Mouse (Mus musculus): ENCODE data around the gene Psmb2. TPM values are rescaled to one million over a fixed set of nuclear protein-coding genes. Genes with fewer than 3 reads are reported as not detected.

Psmb2 gene
- total RNA-seq (2023) = 86.5 to 98.6 TPM (median 93.9 TPM) in 4 replicates

DNA sequence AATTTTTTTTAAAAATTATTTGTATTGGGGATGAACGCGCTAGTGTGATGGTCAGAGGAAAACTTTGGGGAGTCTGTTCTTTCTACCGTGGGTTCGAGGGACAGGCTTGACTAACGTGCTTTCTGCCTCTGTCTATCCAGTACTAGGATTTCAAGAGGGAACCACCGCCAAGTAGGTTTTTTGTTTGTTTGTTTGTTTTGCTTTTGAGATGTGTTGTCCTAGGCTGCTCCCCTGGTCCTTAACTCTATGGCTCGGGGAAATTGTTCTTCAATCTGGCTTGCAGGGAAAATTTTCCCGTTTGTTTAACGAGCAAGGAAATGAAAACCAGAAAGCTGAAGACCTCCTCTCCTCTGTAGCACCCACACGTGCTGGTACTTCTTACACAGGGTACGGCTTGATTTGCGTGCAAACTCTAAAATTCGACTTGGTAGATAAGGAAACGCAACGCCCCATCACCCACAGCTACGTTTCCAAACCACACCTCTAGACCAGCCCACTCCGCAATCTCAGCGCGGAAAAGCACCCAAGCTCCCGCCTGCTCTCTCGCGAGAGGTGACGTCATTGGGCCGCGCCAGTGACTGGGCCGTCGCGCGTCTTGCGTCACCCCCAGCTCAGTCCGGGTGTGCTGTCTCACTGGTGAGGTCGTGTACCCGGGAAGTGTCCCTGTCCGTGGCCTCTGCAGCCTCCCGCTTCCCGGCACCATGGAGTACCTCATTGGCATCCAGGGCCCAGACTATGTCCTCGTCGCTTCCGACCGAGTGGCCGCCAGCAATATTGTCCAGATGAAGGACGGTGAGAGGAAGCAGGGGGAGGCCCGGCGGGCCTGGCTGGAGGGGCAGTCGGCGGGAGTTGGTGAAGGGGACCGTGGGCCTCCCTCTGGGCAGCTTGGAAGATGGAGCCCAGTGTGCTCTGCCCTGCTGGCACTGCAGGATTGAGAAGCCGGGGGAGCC, at the start of gene Psmb2:
Gene Psmb2, plus strand, starts transcription at position 577 of the 950 bp plus-strand sequence.

DNA sequence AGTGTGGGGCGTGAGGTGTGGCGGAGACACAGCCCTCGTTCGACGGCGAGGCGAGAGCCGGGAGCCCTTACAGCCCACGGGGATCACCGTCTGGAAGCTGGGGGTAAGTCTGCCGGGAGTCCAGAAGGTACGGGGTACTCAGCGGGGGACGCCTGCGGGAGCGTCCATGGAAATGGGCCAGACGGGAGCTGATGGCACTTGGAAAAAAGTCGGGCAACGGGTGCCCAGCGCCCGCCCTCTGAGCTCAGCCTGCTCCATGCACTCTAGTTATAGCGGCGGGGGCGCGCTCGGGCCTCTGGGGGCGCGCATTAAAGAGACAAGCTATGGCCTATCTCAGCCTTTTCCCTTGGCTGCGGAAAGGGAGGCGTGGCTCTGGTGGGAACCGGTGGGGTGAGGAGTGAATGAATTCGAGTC, 58.6 kb downstream of the Psmb2 start, which contains the start of gene Tfap2e:
Gene Tfap2e, minus strand, starts transcription at position 240 of the 414 bp plus-strand sequence.

DNA sequence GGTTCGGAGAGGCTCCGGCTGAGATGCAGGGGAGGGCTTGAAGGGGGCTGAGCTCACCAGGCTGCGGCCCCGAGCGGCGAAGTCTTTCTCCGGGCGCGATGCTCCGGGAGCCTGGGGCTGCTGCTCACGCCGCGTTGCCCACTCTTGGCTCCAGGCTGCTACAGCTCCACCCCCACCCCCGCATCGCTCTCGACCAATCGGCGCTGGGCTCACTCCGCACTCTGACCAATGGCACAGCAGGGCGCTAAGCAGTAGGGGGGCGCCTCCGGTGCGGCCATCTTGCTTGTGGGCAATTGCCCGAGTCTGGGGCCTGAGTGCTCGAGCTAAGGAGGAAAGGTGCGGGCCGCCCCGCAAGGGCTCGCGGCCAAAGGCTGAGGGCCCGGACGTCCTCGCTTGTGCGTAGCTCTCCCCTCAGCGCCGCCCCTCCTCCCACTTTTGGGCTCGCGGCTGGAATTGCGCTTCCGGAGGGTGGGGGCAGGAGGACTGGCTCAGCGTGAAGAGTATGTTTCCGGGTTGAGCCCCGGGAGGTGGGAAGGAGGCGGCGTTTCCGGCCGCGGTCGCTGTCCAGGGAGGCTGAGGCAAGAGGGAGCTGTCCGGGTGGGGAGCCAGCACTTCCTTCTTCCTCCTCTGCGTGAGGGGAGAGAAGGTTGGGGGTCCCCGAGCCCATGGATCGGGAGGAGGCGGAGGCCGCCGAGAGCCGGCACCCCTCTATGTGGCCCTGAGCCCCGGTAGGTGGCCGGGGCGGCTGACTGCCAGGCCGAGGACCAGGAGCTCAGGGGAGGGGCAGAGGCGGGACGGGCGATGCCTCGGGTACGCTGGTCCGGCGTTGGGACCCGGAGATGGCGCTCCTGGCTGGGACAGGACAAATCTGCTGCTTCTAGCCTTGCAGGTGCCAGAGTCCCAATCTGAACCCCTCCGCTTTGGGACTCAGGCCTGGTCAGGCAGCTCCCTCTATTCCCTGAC, 76.1 kb downstream of the Psmb2 start, which contains the start of the genes Ncdn and AU040320:
Gene Ncdn, minus strand, starts transcription at position 171 of the 963 bp plus-strand sequence.
Gene AU040320, plus strand, starts transcription at position 277 of the 963 bp plus-strand sequence.

Other genes starting within 250 kb of the Psmb2 start
- gene Ago3, start 248.1 kb upstream of the Psmb2 start, total RNA-seq (2023) = 27.0 to 32.5 TPM (median 28.8 TPM) in 4 replicates
- gene Ago1, start 209.0 kb upstream of the Psmb2 start, total RNA-seq (2023) = 54.6 to 60.3 TPM (median 57.6 TPM) in 4 replicates
- gene Ago4, start 144.2 kb upstream of the Psmb2 start, total RNA-seq (2023) = 9.9 to 11.2 TPM (median 10.3 TPM) in 4 replicates
- gene Clspn, start 120.7 kb upstream of the Psmb2 start, total RNA-seq (2023) = 10.1 to 12.9 TPM (median 12.4 TPM) in 4 replicates
- 0.79 to 1.3 TPM (median 1.2 TPM) in 4 replicates for gene 5730409E04Rik, start 67.8 kb upstream of the Psmb2 start, total RNA-seq (2023)
- 0.45 TPM in 1 of 4 replicates, not detected in the others for gene Tfap2e, start 58.6 kb downstream of the Psmb2 start, total RNA-seq (2023)
- 28.2 to 34.3 TPM (median 30.2 TPM) in 4 replicates for gene Ncdn, start 75.8 kb downstream of the Psmb2 start, total RNA-seq (2023)
- 48.7 to 57.2 TPM (median 52.9 TPM) in 4 replicates for gene AU040320, start 75.9 kb downstream of the Psmb2 start, total RNA-seq (2023)